Mouse (Mus musculus) E14TG2a.4 (cell line): ENCODE measurements around the gene Ifngr1.

Experiments
- CTCF ChIP-seq: conservative IDR thresholded peaks from 2 replicates; pipeline ENCODE4 v1.5.1; 2014; ENCODE audit warnings: low read length
- NANOG ChIP-seq: IDR thresholded peaks from 2 replicates; pipeline ENCODE4 v1.6.1; 2014; ENCODE audit warnings: borderline replicate concordance, low read length, mixed read lengths
- POU5F1 ChIP-seq: IDR thresholded peaks from 2 replicates; pipeline ENCODE4 v1.6.1; 2014; ENCODE audit warnings: low read length, borderline replicate concordance

GRCm38 (mm10) chr10:19562598-19562997 is 29.2 kb upstream of the Ifngr1 start:
- no peak for TF ChIP-seq CTCF
- no peak for TF ChIP-seq POU5F1
- TF ChIP-seq NANOG: no peak
